Mouse (Mus musculus) left cerebral cortex, postnatal 36 days (tissue): ENCODE measurements around the gene Gm15319. TPM values are rescaled to one million over a fixed set of nuclear protein-coding genes. Genes with fewer than 3 reads are reported as not detected.
"Not testable (repeated sequence)": the region's sequence is repeated elsewhere in the genome, so short reads cannot be mapped to it uniquely, and the experiment has no call there.

ENCODE experiments used
- DNase-seq, 2 experiments: peaks; one replicate each; pipeline ENCODE4 v3.0.0; 2021 to 2022; ENCODE audit warnings: low spot score in 2 of 2, mixed read lengths in 1 of 2
- intact Hi-C: fragments of 180-260 bp; cut with DNase I; formaldehyde crosslinking; loops from one replicate; pipeline ENCODE4 v1.15.1; 2025
- total RNA-seq, 2 experiments: library from RNA; stranded (reverse); gene quantifications; 2 replicates each; pipeline ENCODE4 v1.2.3; 2021

Gene Gm15319
- total RNA-seq, 2 experiments from 2014 or later, result 1.5 to 3.0 TPM

DNA sequence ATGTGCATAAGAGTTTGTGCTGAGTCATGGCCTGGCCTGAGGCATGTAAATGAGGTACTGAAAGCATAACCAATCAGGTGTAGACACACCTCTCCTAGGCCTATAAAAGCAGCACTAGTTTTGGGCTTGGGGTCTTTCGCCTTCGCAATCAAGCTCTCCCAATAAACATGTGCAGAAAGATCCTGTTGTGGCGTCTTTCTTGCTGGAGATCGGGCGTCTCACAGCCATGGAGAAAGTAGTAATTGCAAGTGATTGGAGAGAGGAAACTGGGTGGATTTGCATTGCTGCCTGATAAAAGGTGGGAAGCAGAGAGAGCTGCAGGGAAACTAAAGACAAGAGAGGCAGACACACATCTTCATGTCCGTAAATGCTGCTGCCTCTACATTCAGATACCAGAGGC, 60.3 kb downstream of the Gm15319 start:
- intact Hi-C loops, DNase-seq: not testable (repeated sequence)

DNA sequence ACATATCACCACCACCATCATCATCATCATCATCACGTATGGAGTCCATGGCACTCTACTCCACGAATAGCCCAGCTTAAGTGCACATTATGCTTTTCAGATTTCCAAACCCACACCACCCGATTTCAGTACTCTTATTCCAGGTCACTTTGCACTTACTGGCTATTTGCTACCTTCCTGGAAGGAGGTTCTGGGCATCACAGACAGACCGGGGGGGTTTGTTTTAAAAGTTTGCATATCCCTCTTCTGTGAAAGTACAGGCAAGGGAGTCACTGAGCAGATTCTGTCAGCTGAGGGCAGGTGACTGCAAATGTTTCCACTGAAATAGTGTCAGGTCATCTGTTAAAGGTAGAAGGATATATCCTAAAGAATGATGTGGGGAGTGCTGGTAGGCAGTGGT, 63.0 kb downstream of the Gm15319 start:
- intact Hi-C loops, DNase-seq: not testable (repeated sequence)

- intact Hi-C loops, result not testable (repeated sequence)
- DNase-seq, result peak in 1 of 2 experiments; percentile 28
These were observed 65.0 kb downstream of the Gm15319 start for GRCm38 (mm10) chr8:20297939-20298505.

- peak; percentile 73 to 81 for DNase-seq
- intact Hi-C loops, result not testable (repeated sequence)
These were observed 66.0 kb downstream of the Gm15319 start for GRCm38 (mm10) chr8:20296803-20297702.

GRCm38 (mm10) chr8:20295881-20296280, 67.1 kb downstream of the Gm15319 start:
- intact Hi-C loops, DNase-seq: not testable (repeated sequence)

DNA sequence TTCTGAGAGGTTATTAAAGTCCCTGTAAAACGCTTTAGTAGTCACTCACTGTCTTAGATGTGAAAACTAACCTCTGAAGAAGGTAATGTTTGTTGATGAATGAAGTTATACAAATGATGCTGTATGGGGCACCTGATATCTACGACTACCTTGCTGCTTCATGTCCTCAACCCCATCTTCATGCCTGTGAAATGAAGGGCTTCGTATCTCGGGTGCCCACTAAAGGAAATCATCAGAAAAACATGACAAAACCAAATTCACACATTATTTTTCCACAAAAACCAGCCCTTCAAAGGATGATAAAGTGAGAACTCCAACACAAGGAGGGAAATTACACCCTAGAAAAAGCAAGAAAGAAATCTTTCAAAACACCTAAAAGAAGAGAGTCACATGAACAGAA, 68.2 kb downstream of the Gm15319 start:
- intact Hi-C loops, DNase-seq: not testable (repeated sequence)

- intact Hi-C loops, result not testable (repeated sequence)
These were observed 69.0 kb downstream of the Gm15319 start for GRCm38 (mm10) chr8:20293966-20294365.

DNA sequence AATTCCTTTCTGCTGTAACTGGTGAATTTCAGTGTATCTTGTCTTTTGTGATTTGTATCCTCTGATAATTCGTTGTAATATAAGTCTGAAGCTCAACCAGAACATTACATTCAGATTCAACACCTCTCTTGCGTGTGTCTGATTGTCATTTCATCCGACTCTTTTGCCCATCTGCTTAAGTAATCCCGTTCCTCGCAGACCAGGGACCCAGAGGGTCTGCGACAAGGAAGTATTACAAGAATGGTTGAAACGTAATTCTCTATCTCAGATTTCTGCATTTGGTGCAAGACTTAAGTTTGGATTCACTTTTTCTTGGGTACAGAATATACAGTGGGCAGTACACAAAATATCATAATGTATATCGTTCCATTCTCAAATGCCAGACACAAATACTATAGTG, 73.0 kb downstream of the Gm15319 start:
- DNase-seq, intact Hi-C loops: not testable (repeated sequence)

More at GRCm38 (mm10) chr8:20293966-20294365, 69.0 kb downstream of the Gm15319 start:
- DNase-seq, result not testable (repeated sequence)

DNA sequence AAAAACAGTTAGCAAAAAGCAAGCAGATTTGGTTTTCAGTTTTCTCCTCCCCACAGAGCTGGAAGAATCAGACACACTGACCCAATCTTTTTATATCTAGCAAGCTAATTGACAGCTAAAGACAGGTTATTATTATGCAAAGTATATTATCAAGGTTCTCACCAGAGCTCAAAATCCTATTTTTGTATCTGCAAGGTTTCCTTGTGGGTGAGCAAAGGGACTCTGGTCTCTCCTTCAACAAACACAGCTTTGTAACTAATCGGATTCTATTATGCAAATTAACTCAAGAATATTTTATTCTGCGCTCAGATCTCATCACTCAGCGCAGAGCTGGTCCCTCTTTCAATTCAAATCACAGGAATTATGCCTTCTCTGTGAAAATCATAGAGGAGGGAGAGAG, 74.1 kb downstream of the Gm15319 start:
- not testable (repeated sequence) for DNase-seq

GRCm38 (mm10) chr8:20287706-20288105, 75.3 kb downstream of the Gm15319 start:
- DNase-seq, intact Hi-C loops: not testable (repeated sequence)

More for the DNA sequence above, 74.1 kb downstream of the Gm15319 start:
- intact Hi-C loops, result not testable (repeated sequence)
